Mouse (Mus musculus) midbrain, embryonic 13.5 days (tissue): Measurements from ENCODE around the gene Wif1. TPM values are rescaled to one million over a fixed set of nuclear protein-coding genes. Genes with fewer than 3 reads are reported as not detected.

Source experiments
- ATAC-seq: fragments of 200-750 bp; cut with Nextera tagmentation; 2 replicates; pipeline ENCODE4 v1.8.0; 2017; ENCODE audit warnings: mild to moderate bottlenecking, moderate TSS enrichment, moderate library complexity
- H3K27ac ChIP-seq: fragments of 300-500 bp; sonication (generic); 2 replicates; pipeline ENCODE4 v1.5.1; 2015; ENCODE audit warnings: inconsistent platforms, mild to moderate bottlenecking, moderate library complexity
- H3K27me3 ChIP-seq: fragments of 300-500 bp; sonication (generic); 2 replicates; pipeline ENCODE4 v1.6.1; 2015; ENCODE audit warnings: mild to moderate bottlenecking, inconsistent platforms
- H3K36me3 ChIP-seq: fragments of 300-500 bp; sonication (generic); 2 replicates; pipeline ENCODE4 v1.6.1; 2015; ENCODE audit warnings: mild to moderate bottlenecking, inconsistent platforms
- H3K4me1 ChIP-seq: fragments of 300-500 bp; sonication (generic); replicated peaks from 2 replicates; pipeline ENCODE4 v1.6.1; 2015; ENCODE audit warnings: inconsistent platforms
- H3K4me2 ChIP-seq: fragments of 300-500 bp; sonication (generic); replicated peaks from 2 replicates; pipeline ENCODE4 v1.6.1; 2015; ENCODE audit warnings: moderate library complexity, mild to moderate bottlenecking, inconsistent platforms
- H3K4me3 ChIP-seq: fragments of 300-500 bp; sonication (generic); replicated peaks from 2 replicates; pipeline ENCODE4 v1.5.1; 2015; ENCODE audit warnings: mild to moderate bottlenecking, inconsistent platforms
- H3K9ac ChIP-seq: fragments of 300-500 bp; sonication (generic); replicated peaks from 2 replicates; pipeline ENCODE4 v1.6.1; 2015; ENCODE audit warnings: mild to moderate bottlenecking, inconsistent platforms
- H3K9me3 ChIP-seq: fragments of 300-500 bp; sonication (generic); 2 replicates; pipeline ENCODE4 v1.6.1; 2016; ENCODE audit warnings: mild to moderate bottlenecking, inconsistent platforms
- WGBS: fragments of 180-500 bp; shearing (Covaris S2); methylation state at CpG from one replicate; pipeline ENCODE4 v1.1.7; 2015; 5-methylcytosine and 5-hydroxymethylcytosine counted together
- polyA plus RNA-seq: library from polyadenylated mRNA; unstranded; fragments of >200 nt; fragmentation: Nextera tagmentation; extraction: Ambion mirVana; gene quantifications from 2 replicates; pipeline ENCODE4 v1.2.1, GENCODE M21; 2015

Wif1 gene
- polyA plus RNA-seq, 1 experiment from 2014 or later: 9.2 TPM

DNA sequence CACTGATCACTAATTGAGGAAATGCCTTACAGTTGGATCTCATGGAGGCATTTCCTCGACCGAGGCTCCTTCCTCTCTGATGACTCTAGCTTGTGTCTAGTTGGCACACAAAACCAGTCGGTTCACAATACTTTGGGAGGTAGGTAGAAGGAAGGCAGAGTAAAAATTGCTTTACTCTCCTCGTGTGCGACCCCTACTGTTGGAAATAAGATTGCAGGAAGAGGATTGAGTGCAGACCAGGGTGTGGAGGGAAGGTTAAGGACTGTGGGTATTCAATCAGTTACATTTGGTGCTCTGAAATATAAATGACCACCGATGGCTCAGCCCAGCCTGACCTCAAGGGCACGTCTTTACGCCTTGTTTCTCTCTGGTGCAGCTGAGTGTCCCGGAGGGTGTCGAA lies 49.8 kb downstream of the Wif1 start:
- Histone ChIP-seq H3K27me3 (no peaks in the 10 kb centered on the region), H3K4me2 (no peak overlapping the region), H3K4me3 (no peak overlapping the region), H3K9ac (no peak overlapping the region), H3K9me3 (no peaks in the 10 kb centered on the region), H3K4me1 (no peaks in the 10 kb centered on the region), H3K36me3 (no peaks in the 10 kb centered on the region), H3K27ac (no peak overlapping the region)
- WGBS: 67% methylated on average over 10 of the region's 10 CpGs
- no peak for ATAC-seq

DNA sequence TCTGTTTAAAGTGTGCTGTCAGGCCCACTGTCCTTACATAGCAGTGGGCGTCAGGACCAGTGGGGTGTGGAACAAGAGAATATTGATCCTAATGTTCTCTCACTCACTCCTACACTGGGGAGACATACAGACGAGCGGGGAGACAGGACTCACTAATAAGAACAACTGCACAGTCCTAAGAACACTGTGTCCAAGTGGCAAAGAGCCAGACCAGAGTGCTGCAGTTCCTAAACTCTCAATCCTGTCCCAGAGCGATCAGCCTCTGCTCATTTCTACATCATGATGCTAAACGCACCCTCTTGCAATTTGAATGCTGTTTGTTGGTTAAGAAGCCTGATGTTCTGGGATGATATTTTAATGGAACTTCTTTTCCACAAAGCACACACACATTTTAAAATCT lies 54.9 kb downstream of the Wif1 start:
- ATAC-seq: no peak
- H3K4me3 ChIP-seq: no peak overlapping the region
- 76% methylated on average over 5 of the region's 5 CpGs for WGBS

DNA sequence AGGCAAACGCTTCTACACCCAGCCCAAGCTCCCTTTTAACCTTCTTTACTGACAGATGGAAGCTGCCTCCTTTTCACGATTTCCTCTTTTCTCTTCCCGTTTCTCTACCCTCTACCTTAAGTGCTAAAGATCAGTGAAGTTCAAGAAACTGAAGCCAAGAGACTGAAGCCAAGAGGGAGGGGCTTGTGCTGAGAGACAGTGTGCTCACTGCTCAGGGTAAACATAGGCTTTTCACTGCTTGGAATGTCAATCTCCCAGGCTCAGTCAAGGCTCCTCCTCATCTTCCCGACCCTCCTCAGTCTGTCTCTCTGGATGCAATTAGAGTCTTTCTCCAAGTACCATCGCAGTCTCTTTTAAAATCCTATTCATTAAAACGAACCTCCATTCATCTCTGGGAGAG lies 55.6 kb downstream of the Wif1 start:
- 3% methylated on average over 6 of the region's 6 CpGs for WGBS
- no peak overlapping the region for H3K4me3 ChIP-seq
- ATAC-seq: no peak
- H3K9me3 ChIP-seq: no peaks in the 10 kb centered on the region
- no peaks in the 10 kb centered on the region for H3K27me3 ChIP-seq
- no peaks in the 10 kb centered on the region for H3K36me3 ChIP-seq
- no peak overlapping the region for H3K27ac ChIP-seq
- H3K4me2 ChIP-seq: peak overlapping the region; percentile 28
- H3K4me1 ChIP-seq: peaks cover 12% of the 10 kb centered on the region
- H3K9ac ChIP-seq: no peak overlapping the region

More for the DNA sequence above, 54.9 kb downstream of the Wif1 start:
- Histone ChIP-seq H3K27ac (no peak overlapping the region), H3K36me3 (no peaks in the 10 kb centered on the region), H3K4me1 (peaks cover 12% of the 10 kb centered on the region), H3K27me3 (no peaks in the 10 kb centered on the region), H3K9me3 (no peaks in the 10 kb centered on the region), H3K4me2 (no peak overlapping the region), H3K9ac (no peak overlapping the region)

DNA sequence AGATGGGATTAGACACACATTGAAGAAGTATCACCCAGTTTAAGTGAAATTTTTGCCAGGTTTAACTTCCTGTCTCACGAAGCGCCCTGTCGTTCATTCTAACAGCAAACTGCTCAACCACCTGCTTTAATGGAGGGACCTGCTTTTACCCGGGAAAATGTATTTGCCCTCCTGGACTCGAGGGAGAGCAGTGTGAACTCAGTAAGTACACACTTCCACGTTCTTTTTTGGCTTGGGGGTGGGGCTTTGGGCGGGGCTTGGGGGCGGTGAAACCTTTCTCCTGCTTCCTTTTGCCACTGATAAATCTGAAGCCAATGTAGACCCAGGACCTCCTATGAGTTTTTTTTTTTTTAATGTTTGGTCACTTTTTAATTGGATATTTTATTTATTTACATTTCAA lies 56.2 kb downstream of the Wif1 start:
- Histone ChIP-seq H3K9me3 (no peaks in the 10 kb centered on the region), H3K4me2 (0 out of 2 replicates have a peak overlapping the region, but pooled peaks have one; percentile 9), H3K36me3 (no peaks in the 10 kb centered on the region), H3K9ac (no peak overlapping the region), H3K27me3 (no peaks in the 10 kb centered on the region), H3K27ac (no peak overlapping the region), H3K4me3 (no peak overlapping the region), H3K4me1 (peaks cover 12% of the 10 kb centered on the region)
- 29% methylated on average over 8 of the region's 8 CpGs for WGBS
- ATAC-seq: no peak

DNA sequence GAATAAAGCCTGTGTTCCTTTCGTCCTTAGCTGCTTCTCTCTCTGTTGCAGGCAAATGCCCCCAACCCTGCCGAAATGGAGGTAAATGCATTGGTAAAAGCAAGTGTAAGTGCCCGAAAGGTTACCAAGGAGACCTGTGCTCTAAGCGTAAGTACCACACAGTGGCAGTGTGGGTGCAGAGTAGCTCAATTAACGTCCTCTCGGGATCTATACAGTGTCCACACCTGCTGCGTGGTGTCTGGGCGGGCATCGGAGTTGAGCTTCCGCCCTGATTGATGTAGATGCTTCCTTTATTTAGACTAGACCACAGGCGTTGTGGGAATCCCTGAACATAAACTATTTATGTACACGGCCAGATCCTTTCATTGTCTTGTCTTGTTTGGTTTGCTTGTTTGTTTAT lies 62.2 kb downstream of the Wif1 start:
- Histone ChIP-seq H3K9ac (no peak overlapping the region), H3K4me2 (peak overlapping the region; percentile 25), H3K9me3 (no peaks in the 10 kb centered on the region), H3K4me3 (no peak overlapping the region), H3K4me1 (0 out of 2 replicates have a peak, but pooled peaks cover 4% of the 10 kb centered on the region), H3K36me3 (no peaks in the 10 kb centered on the region), H3K27ac (no peak overlapping the region), H3K27me3 (peaks cover 3% of the 10 kb centered on the region; the same call in 1 of the 2 replicates)
- 0 out of 2 replicates have a peak, but pooled peaks have one; percentile 45 for ATAC-seq
- WGBS: 48% methylated on average over 12 of the region's 12 CpGs

DNA sequence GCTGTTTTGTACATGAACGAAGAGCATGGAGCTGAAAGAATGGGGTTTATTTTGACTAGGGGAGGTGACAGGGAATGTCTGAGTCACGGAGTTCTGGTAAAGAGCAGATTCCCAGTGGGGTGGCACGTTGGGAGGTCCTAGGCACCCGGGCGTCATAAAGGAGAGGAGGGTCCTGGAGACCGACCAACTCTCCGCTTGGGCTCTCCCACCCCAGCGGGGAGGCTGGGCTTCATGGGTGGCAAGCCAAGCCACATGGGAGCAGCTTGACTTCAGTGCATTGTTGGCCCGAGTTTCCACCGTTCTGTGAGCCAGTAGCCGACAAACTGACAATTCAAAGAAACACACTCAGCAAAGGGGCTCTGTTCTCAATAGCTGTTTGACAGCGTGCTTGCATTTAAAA lies 64.5 kb downstream of the Wif1 start:
- H3K4me3 ChIP-seq: no peak overlapping the region
- WGBS: 58% methylated on average over 12 of the region's 12 CpGs
- H3K36me3 ChIP-seq: no peaks in the 10 kb centered on the region
- no peaks in the 10 kb centered on the region for H3K9me3 ChIP-seq
- 0 out of 2 replicates have a peak, but pooled peaks cover 4% of the 10 kb centered on the region for H3K4me1 ChIP-seq
- peaks cover 3% of the 10 kb centered on the region; the same call in 1 of the 2 replicates for H3K27me3 ChIP-seq
- H3K27ac ChIP-seq: no peak overlapping the region
- ATAC-seq: no peak
- no peak overlapping the region for H3K4me2 ChIP-seq
- H3K9ac ChIP-seq: no peak overlapping the region

DNA sequence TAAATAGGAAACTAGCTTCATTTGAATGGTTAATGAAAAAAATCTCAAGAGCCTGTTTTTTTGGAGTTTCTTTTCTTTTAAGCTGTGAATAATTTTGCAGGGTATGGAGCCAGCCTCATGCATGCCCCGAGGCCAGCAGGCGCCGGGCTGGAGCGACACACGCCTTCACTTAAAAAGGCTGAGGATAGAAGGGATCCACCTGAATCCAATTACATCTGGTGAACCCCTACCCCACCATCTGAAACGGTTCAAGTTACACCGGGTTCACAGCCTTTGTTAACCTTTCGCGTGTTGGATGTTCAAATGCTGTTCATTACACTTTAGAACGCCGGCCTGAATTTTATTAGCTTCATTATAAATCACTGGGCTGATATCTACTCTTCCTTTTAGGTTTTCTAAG lies 65.9 kb downstream of the Wif1 start:
- H3K27ac ChIP-seq: no peak overlapping the region
- ATAC-seq: no peak

DNA sequence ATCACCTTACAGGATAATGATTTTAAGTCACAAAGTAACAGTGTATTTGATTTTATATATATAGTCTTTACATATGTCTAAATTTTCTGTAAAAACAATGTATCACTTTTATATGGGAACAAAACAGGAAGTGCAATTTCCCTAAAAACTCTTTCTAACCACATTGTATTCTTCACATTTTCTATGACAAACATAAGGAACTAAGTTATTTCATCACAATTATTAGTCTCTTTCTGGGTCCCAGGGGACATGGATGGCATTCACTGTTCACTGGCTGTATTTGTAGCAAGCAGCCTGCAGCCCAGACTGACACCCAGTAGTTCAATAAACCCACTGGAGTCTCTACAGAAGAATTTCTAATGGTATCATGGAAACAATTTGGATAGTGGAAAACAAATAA lies 82.4 kb downstream of the Wif1 start:
- H3K27me3 ChIP-seq: no peaks in the 10 kb centered on the region
- no peaks in the 10 kb centered on the region for H3K4me1 ChIP-seq
- no peak overlapping the region for H3K4me3 ChIP-seq
- no peaks in the 10 kb centered on the region; the same call in 1 of the 2 replicates for H3K9me3 ChIP-seq
- no peak for ATAC-seq
- no peak overlapping the region for H3K9ac ChIP-seq
- no peak overlapping the region for H3K4me2 ChIP-seq
- no peak overlapping the region for H3K27ac ChIP-seq
- H3K36me3 ChIP-seq: no peaks in the 10 kb centered on the region

More for the DNA sequence above, 65.9 kb downstream of the Wif1 start:
- Histone ChIP-seq H3K27me3 (peaks cover 3% of the 10 kb centered on the region; the same call in 1 of the 2 replicates), H3K36me3 (no peaks in the 10 kb centered on the region), H3K4me3 (no peak overlapping the region), H3K9me3 (no peaks in the 10 kb centered on the region), H3K9ac (no peak overlapping the region), H3K4me1 (0 out of 2 replicates have a peak, but pooled peaks cover 4% of the 10 kb centered on the region), H3K4me2 (no peak overlapping the region)
- WGBS: 76% methylated on average over 11 of the region's 11 CpGs

DNA sequence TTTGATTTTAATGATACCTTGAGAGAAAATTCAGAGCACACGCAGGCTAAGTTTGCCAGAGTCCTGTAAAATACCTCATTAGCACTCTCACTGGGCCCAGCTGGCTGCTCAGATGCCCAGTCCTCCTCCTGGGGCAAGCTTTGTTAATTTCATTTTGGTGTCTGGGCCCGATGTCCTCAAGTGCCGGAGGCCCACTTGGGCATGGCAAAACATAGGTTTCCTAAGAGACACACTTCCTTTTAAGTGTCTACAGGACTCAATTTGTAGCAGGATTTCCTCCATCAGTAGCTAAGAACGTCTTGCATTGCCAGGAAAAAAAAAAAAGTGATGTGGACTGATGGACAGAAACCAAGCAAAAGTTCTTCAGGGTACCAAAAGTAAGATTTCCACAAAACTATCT lies 82.9 kb downstream of the Wif1 start:
- Histone ChIP-seq H3K27ac (no peak overlapping the region), H3K4me1 (no peaks in the 10 kb centered on the region), H3K4me2 (no peak overlapping the region), H3K36me3 (no peaks in the 10 kb centered on the region), H3K9ac (no peak overlapping the region), H3K27me3 (no peaks in the 10 kb centered on the region), H3K9me3 (no peaks in the 10 kb centered on the region; the same call in 1 of the 2 replicates), H3K4me3 (no peak overlapping the region)
- 54% methylated on average over 4 of the region's 4 CpGs for WGBS
- ATAC-seq: no peak

DNA sequence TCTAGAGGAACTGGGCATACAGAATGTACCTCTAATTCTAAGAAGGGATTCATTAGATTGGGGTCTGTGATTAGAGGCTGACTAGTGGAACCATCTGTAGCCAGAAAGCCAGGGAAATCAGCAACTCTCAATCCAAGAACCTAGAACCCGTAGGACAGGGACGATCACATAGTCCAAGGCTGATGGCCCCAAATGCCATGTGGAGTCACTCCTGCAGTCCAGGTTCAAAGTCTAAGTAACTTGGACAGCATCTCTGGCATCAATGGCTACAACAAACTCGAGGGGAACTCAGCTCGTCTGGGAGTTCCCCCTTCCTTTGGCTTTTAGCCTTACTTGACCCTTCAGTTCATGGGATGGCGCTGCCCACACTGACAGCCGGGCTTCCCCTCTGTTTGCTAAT lies 87.0 kb downstream of the Wif1 start:
- no peak overlapping the region for H3K4me2 ChIP-seq
- H3K9me3 ChIP-seq: no peaks in the 10 kb centered on the region
- H3K27me3 ChIP-seq: no peaks in the 10 kb centered on the region
- no peak overlapping the region for H3K27ac ChIP-seq
- WGBS: 91% methylated on average over 6 of the region's 6 CpGs
- ATAC-seq: no peak
- no peaks in the 10 kb centered on the region for H3K4me1 ChIP-seq
- no peak overlapping the region for H3K4me3 ChIP-seq
- no peak overlapping the region for H3K9ac ChIP-seq
- no peaks in the 10 kb centered on the region for H3K36me3 ChIP-seq

DNA sequence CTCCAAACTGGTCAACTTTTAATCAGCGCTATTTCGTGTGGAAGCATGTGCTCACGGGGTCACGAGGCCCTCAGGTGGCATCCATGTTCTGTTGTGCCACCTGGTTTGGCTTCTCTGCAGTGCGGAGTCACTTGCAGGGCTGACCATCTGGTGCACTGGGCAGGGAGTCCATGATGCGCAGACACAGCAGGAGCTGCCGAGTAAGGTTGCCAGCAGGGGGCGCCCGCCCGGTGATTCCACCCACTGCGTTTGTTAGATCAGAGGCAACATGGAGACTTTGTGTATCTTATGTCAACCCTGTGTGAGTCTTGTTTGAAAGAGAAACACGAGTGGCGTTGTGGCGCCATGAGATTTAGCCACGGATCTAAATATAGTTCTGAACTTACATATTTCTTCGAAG lies 90.7 kb downstream of the Wif1 start:
- Histone ChIP-seq H3K27me3 (no peaks in the 10 kb centered on the region), H3K36me3 (no peaks in the 10 kb centered on the region), H3K9ac (no peak overlapping the region), H3K4me3 (no peak overlapping the region), H3K4me1 (0 out of 2 replicates have a peak, but pooled peaks cover 3% of the 10 kb centered on the region), H3K4me2 (no peak overlapping the region), H3K27ac (no peak overlapping the region), H3K9me3 (no peaks in the 10 kb centered on the region)
- ATAC-seq: no peak
- WGBS: 95% methylated on average over 16 of the region's 16 CpGs

DNA sequence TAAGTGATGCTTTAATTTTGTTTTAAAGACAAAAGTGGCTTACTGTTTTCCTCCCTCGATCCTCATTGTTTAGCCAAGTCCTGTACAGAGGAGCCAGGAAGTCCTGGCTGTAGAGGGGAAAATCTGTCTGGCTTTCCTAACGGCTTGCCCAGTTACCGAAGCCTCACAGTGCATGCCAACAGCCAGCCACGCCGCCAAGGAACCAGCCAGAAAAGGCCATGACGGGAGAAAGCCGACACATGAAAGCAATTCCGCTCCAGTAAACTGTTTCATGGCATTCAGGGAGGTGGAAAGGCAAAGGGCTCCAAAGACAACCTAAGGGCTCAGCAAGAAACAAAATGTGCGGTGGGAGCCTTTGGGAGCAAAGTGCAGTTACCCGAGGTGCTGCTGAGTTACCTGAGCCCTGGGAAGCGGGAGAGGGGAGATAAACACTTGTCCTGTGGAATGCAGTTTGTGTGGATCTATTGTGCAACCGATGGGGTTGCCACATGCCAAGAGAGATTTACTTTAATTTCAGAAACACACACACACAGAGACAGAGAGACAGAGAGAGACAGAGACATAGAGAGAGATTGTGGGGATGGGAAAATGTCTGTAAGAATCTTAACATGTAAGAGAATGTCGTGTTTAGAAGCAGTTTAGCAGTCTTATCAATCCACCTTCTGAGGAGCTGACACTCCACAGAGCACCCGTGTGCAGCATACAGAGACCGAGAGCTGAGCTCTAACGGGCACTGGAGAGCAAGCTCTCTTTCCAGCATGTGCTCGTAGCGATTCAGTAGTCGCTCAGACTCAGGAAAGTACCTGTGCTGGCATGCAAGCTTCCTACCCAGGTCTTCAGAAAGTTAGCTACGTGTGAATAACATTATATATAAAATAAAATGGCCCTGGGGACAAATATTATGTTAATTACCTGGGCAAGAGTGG lies 95.5 kb downstream of the Wif1 start:
- 61% methylated on average over 20 of the region's 20 CpGs for WGBS
- no peaks in the 10 kb centered on the region for H3K9me3 ChIP-seq
- H3K27ac ChIP-seq: no peak overlapping the region
- no peak for ATAC-seq
- no peak overlapping the region for H3K4me3 ChIP-seq
- H3K4me2 ChIP-seq: no peak overlapping the region
- H3K36me3 ChIP-seq: no peaks in the 10 kb centered on the region
- H3K9ac ChIP-seq: no peak overlapping the region
- 0 out of 2 replicates have a peak, but pooled peaks cover 3% of the 10 kb centered on the region for H3K4me1 ChIP-seq
- no peaks in the 10 kb centered on the region for H3K27me3 ChIP-seq
